Mouse (Mus musculus): ENCODE measurements around the gene Gm7879. TPM values are rescaled to one million over a fixed set of nuclear protein-coding genes. Genes with fewer than 3 reads are reported as not detected.

Gene Gm7879
- polyA plus RNA-seq, 1 experiment from 2014 or later, result not detected

Other genes starting within 250 kb of the Gm7879 start
- 0.36 TPM in 1 of 2 replicates, not detected in the other for gene Bst1, start 94.3 kb upstream of the Gm7879 start, polyA plus RNA-seq (2016; fragmentation: Nextera tagmentation; extraction: Ambion mirVana)
- 43.5 and 46.0 TPM in 2 replicates for gene Fbxl5, start 91.5 kb upstream of the Gm7879 start, polyA plus RNA-seq (2016; fragmentation: Nextera tagmentation; extraction: Ambion mirVana)
- 18.1 and 20.6 TPM in 2 replicates for gene Cd38, start 44.6 kb upstream of the Gm7879 start, polyA plus RNA-seq (2016; fragmentation: Nextera tagmentation; extraction: Ambion mirVana)
- gene Fgfbp1, start 68.6 kb downstream of the Gm7879 start, polyA plus RNA-seq (2016; fragmentation: Nextera tagmentation; extraction: Ambion mirVana), result 0.23 and 0.28 TPM in 2 replicates
- 18.6 and 32.5 TPM in 2 replicates for gene Prom1, start 188.9 kb downstream of the Gm7879 start, polyA plus RNA-seq (2016; fragmentation: Nextera tagmentation; extraction: Ambion mirVana)

Measured in heart, embryonic 10.5 days (tissue).